Mouse (Mus musculus) CH12.LX (cell line): ENCODE results near the gene Psmg4.

Source experiments
- CTCF ChIP-seq, 2 experiments: IDR thresholded peaks in 1 of 2; conservative IDR thresholded peaks in 1 of 2; 2 replicates each; pipeline ENCODE4 v1.5.1; 2011 to 2012; ENCODE audit warnings: low read depth in 2 of 2, low read length in 2 of 2, improper control_type of control experiment in 1 of 2, inconsistent platforms in 1 of 2, mild to moderate bottlenecking in 1 of 2, moderate library complexity in 1 of 2
- ETS1 ChIP-seq: conservative IDR thresholded peaks from 2 replicates; pipeline ENCODE4 v1.6.1; 2012; ENCODE audit warnings: low read depth, mild to moderate bottlenecking, inconsistent platforms, low read length, improper control_type of control experiment, moderate library complexity
- JUND ChIP-seq: conservative IDR thresholded peaks from 2 replicates; pipeline ENCODE4 v1.6.1; 2011; ENCODE audit warnings: low read depth, low read length, improper control_type of control experiment
- POLR2A ChIP-seq: IDR thresholded peaks from 2 replicates; pipeline ENCODE4 v1.6.1; 2011; ENCODE audit warnings: low read depth, mild to moderate bottlenecking, improper control_type of control experiment, low read length

DNA sequence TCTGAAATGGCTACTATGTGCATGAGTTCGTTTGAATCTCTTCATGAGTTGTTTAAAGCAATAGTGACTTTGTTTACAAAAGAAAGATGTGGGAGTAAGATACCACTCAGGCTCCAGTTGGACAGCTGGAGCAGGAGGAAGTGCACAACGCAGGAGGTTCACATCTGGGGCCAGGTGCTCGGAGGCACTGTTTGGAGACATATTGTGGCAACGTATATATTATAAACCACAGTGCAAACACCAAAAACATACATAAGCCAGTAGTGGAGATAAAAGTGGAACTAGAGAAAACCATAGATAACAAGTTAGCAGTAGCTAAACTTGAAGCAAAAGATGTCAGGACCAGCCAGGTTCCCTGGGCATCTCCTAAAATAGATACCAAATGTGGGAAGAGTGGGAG is 43.4 kb upstream of the Psmg4 start:
- TF ChIP-seq JUND = no peak
- TF ChIP-seq CTCF (conservative IDR thresholded peaks at IDR 0.05 in 1 of 2, IDR thresholded peaks at IDR 0.05 in 1 of 2; ENCODE audit: low read depth in 2 of 2, low read length in 2 of 2) = no peak
- no peak for TF ChIP-seq POLR2A
- no peak for TF ChIP-seq ETS1
